Mouse (Mus musculus) kidney, postnatal 14 days (tissue): Measurements from ENCODE around the gene Mfsd4b2.
A peak's percentile ranks its signal among the peaks of the same experiment; 100 is the strongest.
"Not testable (repeated sequence)": the region's sequence is repeated elsewhere in the genome, so short reads cannot be mapped to it uniquely, and the experiment has no call there.

Experiments
- DNase-seq: peaks from one replicate; pipeline ENCODE4 v3.0.0; 2022; ENCODE audit warnings: mixed read lengths

The Mfsd4b2 gene

GRCm38 (mm10) chr10:39926616-39927139 lies at the start of gene Mfsd4b2:
Gene Mfsd4b2 (minus strand): TSS chr10:39926923.
- peak; percentile 38 for DNase-seq

DNA sequence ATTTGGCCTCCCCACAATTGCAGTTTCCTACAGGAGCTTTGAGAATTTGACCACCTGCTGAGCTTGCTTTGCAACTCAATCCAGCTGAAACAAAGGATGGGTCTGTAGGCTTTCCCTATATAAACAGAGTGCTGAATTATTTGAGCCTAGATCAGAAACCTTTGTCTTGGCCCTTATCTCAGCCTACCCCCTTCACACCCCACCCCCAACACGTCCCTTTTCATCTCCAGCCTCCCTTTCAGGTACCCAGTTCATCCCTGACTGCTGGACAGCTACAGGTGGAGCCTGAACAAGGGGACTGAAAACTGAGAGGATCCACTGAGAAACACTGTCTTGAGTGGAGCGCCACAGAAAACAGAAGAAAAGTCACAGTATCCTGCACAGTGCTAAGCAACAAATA lies 49.0 kb upstream of the Mfsd4b2 start:
- no peak for DNase-seq

DNA sequence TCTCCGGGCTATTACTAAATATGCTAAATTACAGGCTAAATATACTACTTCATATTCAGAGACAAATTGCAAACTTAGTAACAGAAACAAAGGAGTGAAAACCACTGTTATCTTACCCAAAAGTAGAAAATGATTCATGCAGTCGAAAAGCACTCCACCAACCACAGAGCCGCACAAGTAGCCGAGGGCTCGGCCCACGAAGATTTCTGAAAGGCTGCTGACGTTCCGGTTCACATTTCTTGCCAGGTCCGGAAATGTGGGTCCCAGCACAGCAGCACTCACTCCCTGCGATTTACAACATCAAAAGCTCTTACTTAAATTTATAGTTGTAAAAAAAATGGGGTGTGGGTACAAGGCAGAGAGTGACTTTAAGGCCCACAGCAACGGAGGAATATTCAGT lies 48.3 kb upstream of the Mfsd4b2 start:
- DNase-seq = peak; percentile 20

GRCm38 (mm10) chr10:39967512-39967911 lies 40.8 kb upstream of the Mfsd4b2 start:
- no peak for DNase-seq

- DNase-seq = no peak
Measured at GRCm38 (mm10) chr10:39961906-39962305, 35.2 kb upstream of the Mfsd4b2 start.

- no peak for DNase-seq
Measured at GRCm38 (mm10) chr10:39960441-39960822, 33.7 kb upstream of the Mfsd4b2 start.

DNA sequence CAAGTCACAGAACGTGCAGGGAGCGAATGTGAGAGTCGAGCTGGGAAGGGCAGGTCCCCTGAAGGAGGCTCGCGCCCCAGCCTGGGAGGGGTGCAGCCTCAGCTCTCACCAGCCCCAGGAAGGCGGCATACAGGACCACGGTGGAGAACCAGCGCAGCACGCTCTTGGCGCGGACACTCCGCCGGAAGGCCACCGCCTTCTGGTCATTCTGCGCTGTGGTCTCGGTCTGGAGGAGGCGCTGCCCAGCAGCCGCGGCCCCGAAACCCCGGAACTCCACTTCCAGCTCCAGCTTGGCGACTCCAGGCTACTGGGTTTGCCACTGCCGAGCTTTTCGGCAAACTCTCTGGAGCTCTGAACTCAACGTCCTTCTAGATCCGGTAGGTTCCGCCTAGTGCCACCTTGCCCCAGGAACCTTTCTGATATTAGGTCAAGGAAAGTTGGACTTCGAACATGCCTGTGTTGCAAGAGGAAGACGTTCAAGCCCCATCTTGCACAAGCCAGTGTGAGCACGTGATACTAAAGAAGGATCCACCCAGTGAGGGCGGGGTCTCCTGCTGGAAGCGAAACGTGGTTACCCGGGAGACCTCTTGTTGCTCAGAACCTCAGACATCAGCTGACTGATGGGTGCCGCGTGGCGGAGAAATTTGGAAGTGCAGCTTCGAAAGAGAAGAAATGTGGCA lies 33.2 kb upstream of the Mfsd4b2 start, which contains the start of gene Mfsd4b3:
Gene Mfsd4b3, minus strand, starts transcription at position 393 of the 680 bp plus-strand sequence.
- peak; percentile 98 for DNase-seq

DNA sequence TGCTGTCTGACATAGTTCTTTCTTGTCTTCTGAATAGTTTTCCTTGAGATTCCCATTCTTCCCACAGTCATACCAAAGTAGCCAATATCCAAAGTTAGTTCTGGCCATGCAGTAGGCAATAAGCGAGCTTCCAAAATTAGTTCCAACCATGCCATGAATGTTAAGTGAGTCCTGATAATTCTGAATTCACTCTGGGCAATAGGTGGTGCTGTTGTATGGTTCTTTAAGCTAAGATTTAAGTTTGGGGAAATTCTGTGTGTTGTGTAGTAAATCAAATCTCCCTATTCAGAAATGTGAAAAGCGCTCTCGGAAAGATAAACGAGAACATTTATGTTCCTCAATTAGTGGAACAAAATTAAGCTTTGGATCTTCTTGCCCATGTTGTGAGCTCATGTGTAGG lies 31.5 kb upstream of the Mfsd4b2 start:
- peak; percentile 27 for DNase-seq

GRCm38 (mm10) chr10:39956340-39956878 lies 29.7 kb upstream of the Mfsd4b2 start:
- peak; percentile 71 for DNase-seq

- no peak for DNase-seq
Measured at GRCm38 (mm10) chr10:39955163-39955562, 28.4 kb upstream of the Mfsd4b2 start.

GRCm38 (mm10) chr10:39949377-39949954 lies 22.7 kb upstream of the Mfsd4b2 start:
- DNase-seq = no peak

GRCm38 (mm10) chr10:39947195-39947594 lies 20.5 kb upstream of the Mfsd4b2 start:
- not testable (repeated sequence) for DNase-seq

- no peak for DNase-seq
Measured at GRCm38 (mm10) chr10:39936553-39936952, 9.8 kb upstream of the Mfsd4b2 start.

GRCm38 (mm10) chr10:39924556-39924955 lies 2.2 kb downstream of the Mfsd4b2 start:
- DNase-seq = not testable (repeated sequence)

- no peak for DNase-seq
Measured at GRCm38 (mm10) chr10:39912616-39913015, 14.1 kb downstream of the Mfsd4b2 start.

- no peak for DNase-seq
Measured at GRCm38 (mm10) chr10:39908768-39909441, 17.8 kb downstream of the Mfsd4b2 start.

GRCm38 (mm10) chr10:39906799-39907658 lies 19.7 kb downstream of the Mfsd4b2 start:
- peak; percentile 60 for DNase-seq

DNA sequence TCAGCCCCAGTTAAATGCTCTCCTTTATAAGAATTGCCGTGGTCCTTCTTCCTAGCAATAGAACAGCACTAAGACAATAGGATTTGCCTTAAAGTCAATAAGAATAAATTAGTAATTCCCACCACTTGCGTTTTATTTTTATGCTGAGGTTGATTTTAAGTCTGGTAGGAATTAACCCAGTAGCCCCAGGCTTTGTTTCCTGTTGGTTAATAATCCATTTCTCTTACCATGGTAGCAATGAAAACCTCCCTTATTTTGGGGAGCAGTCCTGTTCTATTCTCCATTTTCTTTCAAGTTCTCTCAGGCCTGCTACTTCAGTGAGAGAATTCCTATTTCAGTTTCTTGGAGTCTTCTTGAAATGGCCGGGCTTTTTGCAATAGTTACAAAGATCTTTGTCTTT lies 22.5 kb downstream of the Mfsd4b2 start:
- DNase-seq = no peak

DNA sequence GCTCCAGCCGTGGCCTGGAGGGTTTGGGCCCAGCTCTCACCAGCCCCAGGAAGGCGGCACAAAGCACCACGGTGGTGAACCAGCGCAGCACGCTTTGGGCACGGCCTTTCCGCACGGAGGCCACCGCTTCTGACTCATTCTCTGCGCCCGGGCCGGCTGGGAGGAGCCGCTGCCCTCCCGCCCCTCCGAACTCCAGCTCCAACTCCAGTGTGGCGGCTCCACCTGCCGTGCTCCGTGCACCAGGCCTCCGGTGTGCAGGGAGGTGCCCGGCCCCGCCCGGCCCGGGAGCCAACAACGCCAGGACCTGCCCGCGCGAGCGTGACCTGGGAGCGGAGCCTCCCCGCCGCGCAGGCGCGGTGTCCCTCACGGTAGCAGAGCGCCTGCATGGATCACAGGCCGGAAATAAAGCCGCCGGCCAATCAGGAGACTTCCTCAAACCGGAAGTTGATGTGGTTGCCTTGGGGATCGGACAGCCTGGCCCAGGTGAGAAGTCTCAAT lies 27.8 kb downstream of the Mfsd4b2 start, which contains the start of gene Mfsd4b4:
Gene Mfsd4b4, minus strand, starts transcription at position 365 of the 498 bp plus-strand sequence.
- DNase-seq = peak; percentile 93

DNA sequence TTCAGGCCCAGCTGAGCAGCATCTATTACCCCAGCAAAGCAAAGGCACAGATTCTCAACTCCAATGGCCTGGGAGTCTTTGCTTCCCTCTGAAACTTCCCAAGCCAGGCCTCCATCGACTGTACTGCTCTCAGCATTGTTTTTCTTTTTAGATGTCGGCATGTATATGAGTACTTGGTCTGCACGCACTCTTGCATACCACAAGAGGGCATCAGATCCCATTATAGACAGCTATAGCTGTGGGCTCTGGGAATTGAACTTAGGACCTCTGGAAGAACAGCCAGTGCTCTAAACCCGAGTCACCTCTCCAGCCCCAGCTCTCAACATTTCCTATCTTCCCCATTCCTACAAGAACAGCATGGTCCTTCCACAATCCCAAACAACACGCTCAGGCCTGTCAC lies 30.2 kb downstream of the Mfsd4b2 start:
- DNase-seq = no peak

DNA sequence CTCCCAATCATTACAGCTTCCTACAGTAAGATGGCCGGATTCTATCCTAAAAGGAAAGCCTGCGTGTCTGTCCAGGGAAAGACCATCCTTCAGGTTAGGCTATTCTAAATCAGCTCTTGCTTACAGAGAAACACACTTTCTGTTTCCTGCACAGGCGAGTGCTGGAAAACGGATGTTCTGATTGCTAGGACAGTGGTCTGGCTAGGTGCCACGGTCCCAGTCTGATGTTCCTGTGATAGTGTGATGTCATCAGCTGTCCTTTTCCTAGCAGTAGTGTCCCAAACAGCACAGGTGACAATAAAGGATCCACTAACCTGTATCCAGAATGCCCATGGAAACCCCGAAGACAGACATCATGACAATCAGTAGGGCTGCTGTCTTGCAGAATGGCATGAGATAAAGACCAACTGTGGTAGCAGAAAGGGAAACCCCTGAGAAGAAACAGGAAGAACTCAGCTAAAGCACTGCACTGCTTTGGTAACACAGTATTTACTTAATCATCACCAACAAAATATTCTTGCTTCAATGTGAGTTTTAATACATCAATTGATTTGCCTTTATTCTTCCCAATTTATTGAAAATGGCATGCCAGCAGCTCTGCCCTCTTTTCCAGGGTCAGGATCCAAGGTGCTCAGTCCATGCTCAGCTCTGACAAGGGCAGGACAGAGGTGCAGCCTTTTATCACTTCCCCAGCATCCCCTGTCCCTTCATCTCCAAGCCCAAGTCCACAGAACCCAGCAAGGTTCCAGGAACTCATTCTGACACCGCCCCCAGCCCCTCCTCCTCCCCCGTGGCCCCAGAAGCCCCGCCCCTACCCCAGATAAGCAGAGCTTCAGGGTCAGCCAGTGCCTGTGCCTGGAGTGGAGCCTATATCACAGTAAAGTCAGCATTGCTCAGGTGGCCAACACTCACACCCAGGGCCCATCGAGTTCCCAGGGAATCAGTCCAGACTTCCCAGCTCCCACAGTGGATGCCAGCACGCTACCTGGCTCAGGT lies 32.7 kb downstream of the Mfsd4b2 start:
- DNase-seq = peak; percentile 45
